Mouse (Mus musculus) hindbrain, embryonic 14.5 days (tissue): ENCODE results near the gene Fads6. TPM values are rescaled to one million over a fixed set of nuclear protein-coding genes. Genes with fewer than 3 reads are reported as not detected.
A peak's percentile ranks its signal among the peaks of the same experiment; 100 is the strongest.

Experiments used
- ATAC-seq: fragments of 200-750 bp; cut with Nextera tagmentation; 2 replicates; pipeline ENCODE4 v1.8.0; 2017; ENCODE audit warnings: moderate number of reproducible peaks, mild to moderate bottlenecking, moderate TSS enrichment, moderate library complexity; ENCODE audit not compliant: low FRiP score
- DNase-seq: peaks from one replicate; pipeline ENCODE4 v3.0.0-alpha.2; 2015; ENCODE audit warnings: low spot score
- H3K27ac ChIP-seq: fragments of 300-500 bp; sonication (generic); 2 replicates; pipeline ENCODE4 v1.5.1; 2014; ENCODE audit warnings: mild to moderate bottlenecking, moderate library complexity
- H3K27me3 ChIP-seq: fragments of 300-500 bp; sonication (generic); 2 replicates; pipeline ENCODE4 v1.6.1; 2014; ENCODE audit warnings: mild to moderate bottlenecking, low read length, mixed read lengths; ENCODE audit not compliant: control insufficient read depth, insufficient read depth
- H3K36me3 ChIP-seq: fragments of 300-500 bp; sonication (generic); replicated peaks from 2 replicates; pipeline ENCODE4 v1.6.1; 2014; ENCODE audit not compliant: control insufficient read depth, insufficient read depth
- H3K4me1 ChIP-seq: fragments of 300-500 bp; sonication (generic); replicated peaks from 2 replicates; pipeline ENCODE4 v1.6.1; 2014; ENCODE audit warnings: antibody characterized with exemption, low read length, mixed read lengths; ENCODE audit not compliant: control insufficient read depth, insufficient read depth
- H3K4me2 ChIP-seq: fragments of 300-500 bp; sonication (generic); replicated peaks from 2 replicates; pipeline ENCODE4 v1.6.1; 2014; ENCODE audit warnings: mild to moderate bottlenecking, moderate library complexity
- H3K4me3 ChIP-seq: fragments of 300-500 bp; sonication (generic); replicated peaks from 2 replicates; pipeline ENCODE4 v1.5.1; 2014; ENCODE audit warnings: mild to moderate bottlenecking, low read length
- H3K9ac ChIP-seq: fragments of 300-500 bp; sonication (generic); 2 replicates; pipeline ENCODE4 v1.6.1; 2014
- H3K9me3 ChIP-seq: fragments of 300-500 bp; sonication (generic); 2 replicates; pipeline ENCODE4 v1.6.1; 2016; ENCODE audit warnings: low read length; ENCODE audit not compliant: control insufficient read depth
- WGBS: fragments of 180-500 bp; shearing (Covaris S2); extraction: QIAGEN DNeasy Blood & Tissue Kit; methylation state at CpG from one replicate; pipeline ENCODE4 v1.1.7; 2014; 5-methylcytosine and 5-hydroxymethylcytosine counted together
- polyA plus RNA-seq: library from polyadenylated mRNA; unstranded; fragments of >200 nt; fragmentation: Nextera tagmentation; extraction: Ambion mirVana; gene quantifications from 2 replicates; pipeline ENCODE4 v1.2.1, GENCODE M21; 2014

Gene Fads6
- polyA plus RNA-seq, 1 experiment from 2014 or later = 1.4 TPM

GRCm38 (mm10) chr11:115259134-115259533, 38.3 kb downstream of the Fads6 start:
- H3K27ac ChIP-seq = no peak overlapping the region
- ATAC-seq = no peak
- WGBS = 81% methylated on average over 4 of the region's 4 CpGs

GRCm38 (mm10) chr11:115257775-115258510, 39.5 kb downstream of the Fads6 start:
- Histone ChIP-seq H3K4me2 (peak overlapping the region; percentile 33), H3K4me1 (peaks cover 4% of the 10 kb centered on the region; the same call in 1 of the 2 replicates), H3K9me3 (no peaks in the 10 kb centered on the region), H3K27me3 (peaks cover 75% of the 10 kb centered on the region), H3K27ac (no peak overlapping the region), H3K9ac (no peak overlapping the region), H3K36me3 (no peaks in the 10 kb centered on the region), H3K4me3 (peak overlapping the region; percentile 18)
- ATAC-seq (no peak), DNase-seq (no peak)
- 17% methylated on average over 57 of the region's 59 CpGs for WGBS

More at GRCm38 (mm10) chr11:115259134-115259533, 38.3 kb downstream of the Fads6 start:
- Histone ChIP-seq H3K9me3 (no peaks in the 10 kb centered on the region), H3K4me3 (no peak overlapping the region), H3K4me2 (no peak overlapping the region), H3K27me3 (peaks cover 82% of the 10 kb centered on the region), H3K4me1 (peaks cover 4% of the 10 kb centered on the region; the same call in 1 of the 2 replicates), H3K9ac (no peak overlapping the region), H3K36me3 (no peaks in the 10 kb centered on the region)
- DNase-seq = no peak

GRCm38 (mm10) chr11:115251258-115251657, 46.2 kb downstream of the Fads6 start:
- Histone ChIP-seq H3K4me2 (no peak overlapping the region), H3K9me3 (no peaks in the 10 kb centered on the region), H3K27ac (no peak overlapping the region), H3K4me3 (no peak overlapping the region), H3K27me3 (peaks cover 54% of the 10 kb centered on the region), H3K4me1 (peaks cover 23% of the 10 kb centered on the region), H3K9ac (no peak overlapping the region), H3K36me3 (no peaks in the 10 kb centered on the region)
- DNase-seq (no peak), ATAC-seq (no peak)
- WGBS = 57% methylated on average over 3 of the region's 3 CpGs

- peaks cover 49% of the 10 kb centered on the region for H3K27me3 ChIP-seq
- H3K27ac ChIP-seq = no peak overlapping the region
- WGBS = 2% methylated on average over 32 of the region's 36 CpGs
- H3K4me1 ChIP-seq = peaks cover 23% of the 10 kb centered on the region
- ATAC-seq (no peak), DNase-seq (no peak)
- H3K9me3 ChIP-seq = no peaks in the 10 kb centered on the region
- peak overlapping the region; percentile 57 for H3K9ac ChIP-seq
- peak overlapping the region; percentile 89 for H3K4me2 ChIP-seq
- H3K4me3 ChIP-seq = peak overlapping the region; percentile 48
- H3K36me3 ChIP-seq = 0 out of 2 replicates have a peak, but pooled peaks cover under 1% of the 10 kb centered on the region
Observed at GRCm38 (mm10) chr11:115250405-115251090, 46.9 kb downstream of the Fads6 start.

GRCm38 (mm10) chr11:115249721-115250404, 47.6 kb downstream of the Fads6 start:
- no peaks in the 10 kb centered on the region for H3K9me3 ChIP-seq
- H3K9ac ChIP-seq = peak overlapping the region; percentile 57
- H3K36me3 ChIP-seq = 0 out of 2 replicates have a peak, but pooled peaks cover 6% of the 10 kb centered on the region
- DNase-seq = no peak
- H3K27ac ChIP-seq = no peak overlapping the region
- H3K4me1 ChIP-seq = peaks cover 29% of the 10 kb centered on the region
- H3K4me3 ChIP-seq = peak overlapping the region; percentile 48
- WGBS = 2% methylated on average over 60 of the region's 63 CpGs
- peaks cover 49% of the 10 kb centered on the region for H3K27me3 ChIP-seq
- ATAC-seq = no peak
- peak overlapping the region; percentile 89 for H3K4me2 ChIP-seq

GRCm38 (mm10) chr11:115247945-115248344, 49.5 kb downstream of the Fads6 start:
- Histone ChIP-seq H3K4me3 (no peak overlapping the region), H3K4me2 (no peak overlapping the region), H3K27ac (no peak overlapping the region), H3K9me3 (no peaks in the 10 kb centered on the region), H3K36me3 (peaks cover 17% of the 10 kb centered on the region; the same call in 1 of the 2 replicates), H3K27me3 (peaks cover 44% of the 10 kb centered on the region), H3K4me1 (peaks cover 29% of the 10 kb centered on the region), H3K9ac (no peak overlapping the region)
- DNase-seq (no peak), ATAC-seq (no peak)
- 70% methylated on average over 6 of the region's 6 CpGs for WGBS

GRCm38 (mm10) chr11:115247240-115247639, 50.2 kb downstream of the Fads6 start:
- no peak for ATAC-seq
- 18% methylated on average over 3 of the region's 3 CpGs for WGBS
- H3K36me3 ChIP-seq = peaks cover 17% of the 10 kb centered on the region; the same call in 1 of the 2 replicates

GRCm38 (mm10) chr11:115246386-115246785, 51.1 kb downstream of the Fads6 start:
- no peak overlapping the region for H3K27ac ChIP-seq
- DNase-seq = no peak
- ATAC-seq = peak; percentile 40; the same call in 1 of the 2 replicates
- H3K4me1 ChIP-seq = peaks cover 29% of the 10 kb centered on the region
- H3K9me3 ChIP-seq = no peaks in the 10 kb centered on the region
- no peak overlapping the region for H3K4me2 ChIP-seq
- 52% methylated on average over 8 of the region's 8 CpGs for WGBS
- H3K27me3 ChIP-seq = peaks cover 44% of the 10 kb centered on the region
- no peak overlapping the region for H3K9ac ChIP-seq
- H3K36me3 ChIP-seq = peaks cover 17% of the 10 kb centered on the region; the same call in 1 of the 2 replicates
- H3K4me3 ChIP-seq = no peak overlapping the region

More at GRCm38 (mm10) chr11:115247240-115247639, 50.2 kb downstream of the Fads6 start:
- no peak for DNase-seq
- H3K9ac ChIP-seq = no peak overlapping the region
- H3K27ac ChIP-seq = no peak overlapping the region
- no peak overlapping the region for H3K4me2 ChIP-seq
- H3K27me3 ChIP-seq = peaks cover 44% of the 10 kb centered on the region
- no peak overlapping the region for H3K4me3 ChIP-seq
- H3K9me3 ChIP-seq = no peaks in the 10 kb centered on the region
- H3K4me1 ChIP-seq = peaks cover 29% of the 10 kb centered on the region

- peaks cover 19% of the 10 kb centered on the region for H3K4me1 ChIP-seq
- no peak overlapping the region for H3K27ac ChIP-seq
- ATAC-seq = no peak
- no peak overlapping the region for H3K4me3 ChIP-seq
- H3K9me3 ChIP-seq = no peaks in the 10 kb centered on the region
- H3K9ac ChIP-seq = no peak overlapping the region
- 70% methylated on average over 8 of the region's 8 CpGs for WGBS
- no peak overlapping the region for H3K4me2 ChIP-seq
- no peak for DNase-seq
- H3K27me3 ChIP-seq = peaks cover 29% of the 10 kb centered on the region
- peaks cover 17% of the 10 kb centered on the region; the same call in 1 of the 2 replicates for H3K36me3 ChIP-seq
Observed at GRCm38 (mm10) chr11:115244840-115245239, 52.6 kb downstream of the Fads6 start.
